Mouse (Mus musculus) ES-Bruce4 (cell line): ENCODE data around the gene 4933400A11Rik.

Experiments used
- CTCF ChIP-seq: IDR thresholded peaks from one replicate; pipeline ENCODE4 v1.8.1; 2011; ENCODE audit warnings: low read depth, low read length
- EP300 ChIP-seq: IDR thresholded peaks from 2 replicates; pipeline ENCODE4 v1.6.1; 2011; ENCODE audit warnings: low read depth, low read length; ENCODE audit not compliant: insufficient read depth

DNA sequence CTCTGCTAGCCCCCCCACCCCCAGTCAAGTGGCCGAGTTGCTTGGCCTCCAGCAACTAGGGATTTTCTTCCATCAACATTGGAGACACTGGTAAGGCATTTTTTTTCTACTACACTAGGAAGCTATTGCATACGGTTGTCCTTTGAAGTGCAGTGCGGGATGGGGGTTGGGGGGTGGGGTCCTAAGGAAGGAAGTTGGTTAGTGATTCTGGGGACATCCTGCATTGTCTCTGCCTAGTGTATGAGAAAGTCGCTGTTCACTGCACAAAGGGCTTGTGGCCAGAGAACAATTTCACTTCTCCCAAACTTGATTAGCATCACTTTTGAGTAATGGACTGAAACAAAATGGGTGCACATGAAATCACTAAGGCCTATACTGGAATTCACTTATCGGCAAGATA lies 48.7 kb upstream of the 4933400A11Rik start:
- TF ChIP-seq CTCF = no peak
- no peak for TF ChIP-seq EP300
